ENCODE assay signal across 9 mouse cellular contexts in genomic region chr7:29316137-29316734, GRCm38 (mm10). TPM values are rescaled to one million over a fixed set of nuclear protein-coding genes. Genes with fewer than 3 reads are reported as not detected.
A peak's percentile ranks its signal among the peaks of the same experiment; 100 is the strongest.
DNase-seq lines count a peak whose midpoint lies in the region; ATAC-seq and TF ChIP-seq lines count a peak whose summit lies in the region.
"Had no signal": no experiment of that assay in that cellular context is flagged by ENCODE, and none has a peak within 500 bp of the region (broad histone marks: within the 10 kb centered on the region; RNA-seq: fewer than 3 reads in every experiment).

No protein-coding gene starts in this region.

- ATAC-seq in limb, embryonic 13.5 days (ENCODE audit: low FRiP score, low read depth): no peak
- no peak for ATAC-seq in stomach, postnatal 0 days (ENCODE audit: low FRiP score, low TSS enrichment)

- H3K27ac ChIP-seq in limb, embryonic 13.5 days: peak overlapping the region; percentile 94
- 0 out of 2 replicates have a peak overlapping the region, but pooled peaks have one; percentile 18 for H3K27ac ChIP-seq in stomach, postnatal 0 days (replicated peaks)

- no peaks in the 10 kb centered on the region for H3K27me3 ChIP-seq in limb, embryonic 13.5 days
- no peaks in the 10 kb centered on the region for H3K27me3 ChIP-seq in stomach, postnatal 0 days (ENCODE audit: control insufficient read depth, insufficient read depth, low read length)

- WGBS in limb, embryonic 13.5 days: 53% methylated on average over 17 of the region's 17 CpGs
- WGBS in stomach, postnatal 0 days: 55% methylated on average over 16 of the region's 17 CpGs

- no peak for TF ChIP-seq EP300 in stomach, postnatal 0 days (optimal IDR thresholded peaks at IDR 0.05)

- no peak for TF ChIP-seq CTCF in stomach, postnatal 0 days (IDR thresholded peaks at IDR 0.05; ENCODE audit: low read depth)

- peaks cover 14% of the 10 kb centered on the region; the same call in 1 of the 2 replicates for H3K36me3 ChIP-seq in limb, embryonic 13.5 days
- H3K36me3 ChIP-seq in stomach, postnatal 0 days (ENCODE audit: control insufficient read depth, insufficient read depth, low read length): no peaks in the 10 kb centered on the region
- H3K36me3 ChIP-seq: heart, embryonic 15.5 days had no signal

- no peak overlapping the region for H3K9ac ChIP-seq in limb, embryonic 13.5 days
- no peak overlapping the region for H3K9ac ChIP-seq in stomach, postnatal 0 days (ENCODE audit: low read length)
- H3K9ac ChIP-seq: heart, embryonic 15.5 days had no signal

- H3K4me1 ChIP-seq in limb, embryonic 13.5 days: peaks cover 86% of the 10 kb centered on the region
- peaks cover 14% of the 10 kb centered on the region; the same call in 1 of the 2 replicates for H3K4me1 ChIP-seq in stomach, postnatal 0 days (replicated peaks; ENCODE audit: control insufficient read depth, insufficient read depth)

- H3K4me2 ChIP-seq in limb, embryonic 13.5 days (replicated peaks): peak overlapping the region; percentile 61
- no peak overlapping the region for H3K4me2 ChIP-seq in stomach, postnatal 0 days (replicated peaks; ENCODE audit: low read depth)

- no peaks in the 10 kb centered on the region for H3K9me3 ChIP-seq in limb, embryonic 13.5 days
- no peaks in the 10 kb centered on the region for H3K9me3 ChIP-seq in stomach, postnatal 0 days (ENCODE audit: control insufficient read depth, low read length)
- H3K9me3 ChIP-seq: heart, embryonic 15.5 days had no signal

- peak; percentile 57 for DNase-seq in cerebellum, adult 9-11 months
- DNase-seq in cerebellum, adult 11 months: no peak
- peak; percentile 80 for DNase-seq in right cerebral cortex, adult 18-20 months
- DNase-seq in right cerebral cortex, postnatal 4 days: no peak
- no peak for DNase-seq in stomach, postnatal 0 days (ENCODE audit: low spot score)
- DNase-seq in cerebellum, adult 11-12 months: no peak
- DNase-seq in adipocyte (ENCODE audit: low spot score): no peak

- no peak overlapping the region for H3K4me3 ChIP-seq in limb, embryonic 13.5 days
- H3K4me3 ChIP-seq in stomach, postnatal 0 days (ENCODE audit: low read depth, low read length): no peak overlapping the region
- H3K4me3 ChIP-seq: heart, embryonic 15.5 days had no signal

RNA-seq across cellular contexts. Expression of gene Dpf1, which starts 12.5 kb away (rescaled TPM):
- polyA plus RNA-seq in limb, embryonic 13.5 days (2015; fragmentation: Nextera tagmentation; extraction: Ambion mirVana): 21.6 and 21.9 TPM in 2 replicates
- polyA plus RNA-seq in stomach, postnatal 0 days (2015; fragmentation: Nextera tagmentation; extraction: Ambion mirVana): 1.9 TPM in 2 replicates

RNA-seq across cellular contexts. Expression of gene Ppp1r14a, which starts 27.1 kb away (rescaled TPM):
- 5.8 and 7.5 TPM in 2 replicates for polyA plus RNA-seq in limb, embryonic 13.5 days (2015; fragmentation: Nextera tagmentation; extraction: Ambion mirVana)
- 53.3 and 64.8 TPM in 2 replicates for polyA plus RNA-seq in stomach, postnatal 0 days (2015; fragmentation: Nextera tagmentation; extraction: Ambion mirVana)

RNA-seq across cellular contexts. Expression of gene Spint2, which starts 34.5 kb away (rescaled TPM):
- 110 and 112 TPM in 2 replicates for polyA plus RNA-seq in limb, embryonic 13.5 days (2015; fragmentation: Nextera tagmentation; extraction: Ambion mirVana)
- polyA plus RNA-seq in stomach, postnatal 0 days (2015; fragmentation: Nextera tagmentation; extraction: Ambion mirVana): 638 and 692 TPM in 2 replicates

Comparison
In these comparisons a context has a peak if more than half of its experiments do, and no peak if none do; other contexts are left out.
1. DNase-seq: peak in cerebellum, adult 9-11 months (single experiment) and right cerebral cortex, adult 18-20 months (single experiment); none in cerebellum, adult 11 months (single experiment), right cerebral cortex, postnatal 4 days (single experiment), stomach, postnatal 0 days (single experiment), cerebellum, adult 11-12 months (single experiment) and adipocyte (single experiment).